Comparison of ENCODE assay signal across 10 mouse cellular contexts in genomic region chr14:105675801-105676645, GRCm38 (mm10).
DNase-seq lines count a peak whose midpoint lies in the region; ATAC-seq and TF ChIP-seq lines count a peak whose summit lies in the region.
"Had no signal": no experiment of that assay in that cellular context is flagged by ENCODE, and none has a peak within 500 bp of the region (broad histone marks: within the 10 kb centered on the region; RNA-seq: fewer than 3 reads in every experiment).

No protein-coding gene starts in this region.

- no peaks in the 10 kb centered on the region for H3K4me1 ChIP-seq in lung, embryonic 14.5 days (ENCODE audit: insufficient read depth)
- H3K4me1 ChIP-seq in embryonic facial prominence, embryonic 10.5 days: peaks cover 19% of the 10 kb centered on the region
- H3K4me1 ChIP-seq in hindbrain, embryonic 13.5 days (replicated peaks): peaks cover 12% of the 10 kb centered on the region
- H3K4me1 ChIP-seq: megakaryocyte, embryonic 14.5 days had no signal

- 44% methylated on average over 13 of the region's 13 CpGs for WGBS in lung, embryonic 14.5 days
- WGBS in embryonic facial prominence, embryonic 10.5 days: 45% methylated on average over 13 of the region's 13 CpGs
- WGBS in hindbrain, embryonic 13.5 days: 32% methylated on average over 13 of the region's 13 CpGs

- no peak for ATAC-seq in lung, embryonic 14.5 days (ENCODE audit: insufficient read depth)
- ATAC-seq in hindbrain, embryonic 13.5 days (ENCODE audit: low FRiP score): no peak
- no peak for ATAC-seq in activated CD4-positive, CD25-positive, alpha-beta regulatory T cell, adult 4 months

- DNase-seq in lung, embryonic 14.5 days: peak; percentile 80
- DNase-seq in lung, postnatal 4 days: no peak
- DNase-seq in embryonic facial prominence, embryonic 10.5 days (ENCODE audit: low spot score): no peak
- DNase-seq in retina, adult 2 months (ENCODE audit: low read depth, low spot score): peak; percentile 29
- no peak for DNase-seq in spleen, adult 18-20 months
- no peak for DNase-seq in ovary, postnatal 14 days (ENCODE audit: low spot score)
- DNase-seq: gastrocnemius, postnatal 14 days had no signal

- TF ChIP-seq CTCF in lung, embryonic 14.5 days (IDR thresholded peaks at IDR 0.05; ENCODE audit: low read depth): no peak

- no peaks in the 10 kb centered on the region for H3K9me3 ChIP-seq in lung, embryonic 14.5 days (ENCODE audit: low read depth, low read length)
- 0 out of 2 replicates have a peak, but pooled peaks cover 3% of the 10 kb centered on the region for H3K9me3 ChIP-seq in embryonic facial prominence, embryonic 10.5 days
- no peaks in the 10 kb centered on the region for H3K9me3 ChIP-seq in hindbrain, embryonic 13.5 days

- H3K9ac ChIP-seq in lung, embryonic 14.5 days: no peak overlapping the region
- no peak overlapping the region for H3K9ac ChIP-seq in hindbrain, embryonic 13.5 days

- H3K36me3 ChIP-seq in lung, embryonic 14.5 days (ENCODE audit: insufficient read depth): no peaks in the 10 kb centered on the region
- H3K36me3 ChIP-seq in embryonic facial prominence, embryonic 10.5 days (replicated peaks): no peaks in the 10 kb centered on the region
- H3K36me3 ChIP-seq in hindbrain, embryonic 13.5 days: no peaks in the 10 kb centered on the region

- H3K27me3 ChIP-seq in lung, embryonic 14.5 days (ENCODE audit: insufficient read depth, low read length): no peaks in the 10 kb centered on the region
- 0 out of 2 replicates have a peak, but pooled peaks cover 5% of the 10 kb centered on the region for H3K27me3 ChIP-seq in embryonic facial prominence, embryonic 10.5 days (replicated peaks; ENCODE audit: low read depth, poor library complexity, severe bottlenecking)
- no peaks in the 10 kb centered on the region for H3K27me3 ChIP-seq in hindbrain, embryonic 13.5 days
- H3K27me3 ChIP-seq: megakaryocyte, embryonic 14.5 days had no signal

- H3K4me3 ChIP-seq in lung, embryonic 14.5 days (ENCODE audit: low read depth, low read length): no peak overlapping the region
- peak overlapping the region; percentile 30; the same call in 1 of the 2 replicates for H3K4me3 ChIP-seq in embryonic facial prominence, embryonic 10.5 days
- no peak overlapping the region for H3K4me3 ChIP-seq in hindbrain, embryonic 13.5 days
- H3K4me3 ChIP-seq: megakaryocyte, embryonic 14.5 days had no signal

- H3K4me2 ChIP-seq in lung, embryonic 14.5 days: no peak overlapping the region; the same call in 1 of the 2 replicates
- H3K4me2 ChIP-seq in hindbrain, embryonic 13.5 days: peak overlapping the region; percentile 20; the same call in 1 of the 2 replicates

- no peak overlapping the region for H3K27ac ChIP-seq in lung, embryonic 14.5 days (ENCODE audit: low read depth)
- no peak overlapping the region for H3K27ac ChIP-seq in embryonic facial prominence, embryonic 10.5 days (replicated peaks)
- H3K27ac ChIP-seq in hindbrain, embryonic 13.5 days: no peak overlapping the region

Comparison
In these comparisons a context has a peak if more than half of its experiments do, and no peak if none do; other contexts are left out.
1. DNase-seq: peak in lung, embryonic 14.5 days (single experiment) and retina, adult 2 months (single experiment); none in lung, postnatal 4 days (0 of 2), embryonic facial prominence, embryonic 10.5 days (single experiment), spleen, adult 18-20 months (0 of 2) and ovary, postnatal 14 days (single experiment).